Mouse (Mus musculus): ENCODE measurements at regions not wholly inside any gene's neighbourhood (a gene's known extent, or its start where the extent isn't known, plus 50 kb on each side); places are given as distances from the start of the nearest gene placed in this dataset.

- no peak for DNase-seq
Measured at GRCm38 (mm10) chr13:37149066-37149781, 99.2 kb upstream of the F13a1 start.

- DNase-seq: no peak
Measured at GRCm38 (mm10) chr13:37148627-37149026, 98.6 kb upstream of the F13a1 start.

GRCm38 (mm10) chr13:37147790-37148189 is 97.7 kb upstream of the F13a1 start:
- DNase-seq: no peak

- no peak for DNase-seq
Measured at GRCm38 (mm10) chr13:37142812-37143211, 92.8 kb upstream of the F13a1 start.

GRCm38 (mm10) chr13:37135115-37135514 is 85.1 kb upstream of the F13a1 start:
- DNase-seq: no peak

- DNase-seq: no peak
Measured at GRCm38 (mm10) chr13:37134518-37134917, 84.5 kb upstream of the F13a1 start.

GRCm38 (mm10) chr13:37130637-37131036 is 80.6 kb upstream of the F13a1 start:
- peak in 1 of 2 experiments; percentile 6 for DNase-seq

- DNase-seq: no peak
Measured at GRCm38 (mm10) chr13:37121602-37122001, 71.6 kb upstream of the F13a1 start.

GRCm38 (mm10) chr13:37120219-37120618 is 70.2 kb upstream of the F13a1 start:
- DNase-seq: no peak

- peak; percentile 62 to 75 for DNase-seq
Measured at GRCm38 (mm10) chr13:37114324-37114723, 64.3 kb upstream of the F13a1 start.

- DNase-seq: no peak
Measured at GRCm38 (mm10) chr13:37111747-37112146, 61.7 kb upstream of the F13a1 start.

GRCm38 (mm10) chr13:37107721-37108120 is 57.7 kb upstream of the F13a1 start:
- no peak for DNase-seq

- DNase-seq: no peak
Measured at GRCm38 (mm10) chr13:37106009-37106408, 56.0 kb upstream of the F13a1 start.

- DNase-seq: peak; percentile 35 to 43
Measured at GRCm38 (mm10) chr13:37104410-37105294, 54.6 kb upstream of the F13a1 start.

GRCm38 (mm10) chr13:37103741-37104296 is 53.8 kb upstream of the F13a1 start:
- peak; percentile 76 to 87 for DNase-seq

- peak; percentile 64 to 80 for DNase-seq
Measured at GRCm38 (mm10) chr13:37101755-37102154, 51.7 kb upstream of the F13a1 start.
